Mouse (Mus musculus): ENCODE results near the gene AW549877. TPM values are rescaled to one million over a fixed set of nuclear protein-coding genes. Genes with fewer than 3 reads are reported as not detected.

The AW549877 gene
- total RNA-seq (2021), result 10 to 100 TPM; 19.2 to 22.8 TPM
- long read RNA-seq, experiment 1, full-length matches to known transcripts, result 10 of 17 reads
- long read RNA-seq, experiment 1, partial matches to known transcripts, result 2 of 17 reads
- long read RNA-seq, experiment 1, other reads (novel, unspliced or antisense), result 5 of 17 reads
- long read RNA-seq, experiment 2, full-length matches to known transcripts, result 14 of 19 reads
- long read RNA-seq, experiment 2, partial matches to known transcripts, result 1 of 19 reads
- long read RNA-seq, experiment 2, other reads (novel, unspliced or antisense), result 4 of 19 reads

DNA sequence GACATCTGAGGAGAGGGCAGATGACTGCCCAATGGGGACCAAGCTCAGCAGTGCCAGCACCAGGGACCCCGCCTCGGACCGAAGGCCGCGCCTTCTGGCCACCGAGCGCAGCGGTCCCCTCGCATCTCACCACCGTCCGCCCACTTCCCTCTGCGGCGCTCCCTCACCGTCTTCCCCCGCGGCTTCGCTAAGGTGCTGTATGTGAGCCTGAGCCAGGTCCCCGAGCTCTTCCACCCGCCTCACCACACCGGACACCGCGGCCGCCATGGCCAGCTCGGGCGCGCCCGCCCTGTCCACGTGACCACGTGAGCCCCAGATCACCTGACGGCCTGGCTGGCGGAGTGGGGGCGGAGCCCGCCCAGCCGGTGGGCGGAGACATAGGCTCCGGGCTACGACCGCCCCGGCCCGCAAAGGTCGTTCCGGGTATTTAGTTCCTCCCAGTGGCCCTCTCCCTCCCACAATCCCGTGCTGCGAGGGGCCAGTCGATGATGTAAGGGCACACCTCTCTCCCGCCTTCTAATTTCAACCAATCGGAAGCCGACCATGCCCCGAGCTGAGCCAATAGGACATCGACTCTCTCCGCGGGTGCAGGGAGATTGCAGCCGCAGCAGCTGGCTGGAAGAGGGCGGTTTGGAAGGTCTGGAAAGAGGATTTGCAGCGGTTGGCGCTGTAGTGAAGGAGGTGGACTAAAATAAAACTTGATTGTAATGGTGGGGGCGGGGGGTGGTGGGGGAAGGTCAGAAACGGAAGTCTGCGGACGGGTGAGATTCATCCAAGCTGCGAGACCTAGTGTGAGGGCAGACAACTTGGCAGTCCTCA, at the start of gene AW549877:
AW549877 (minus strand) TSS at position 297 of the 819 bp plus-strand sequence.
- DNase-seq (ENCODE audit: low spot score in 2 of 2), result peak; percentile 98 to 100

DNA sequence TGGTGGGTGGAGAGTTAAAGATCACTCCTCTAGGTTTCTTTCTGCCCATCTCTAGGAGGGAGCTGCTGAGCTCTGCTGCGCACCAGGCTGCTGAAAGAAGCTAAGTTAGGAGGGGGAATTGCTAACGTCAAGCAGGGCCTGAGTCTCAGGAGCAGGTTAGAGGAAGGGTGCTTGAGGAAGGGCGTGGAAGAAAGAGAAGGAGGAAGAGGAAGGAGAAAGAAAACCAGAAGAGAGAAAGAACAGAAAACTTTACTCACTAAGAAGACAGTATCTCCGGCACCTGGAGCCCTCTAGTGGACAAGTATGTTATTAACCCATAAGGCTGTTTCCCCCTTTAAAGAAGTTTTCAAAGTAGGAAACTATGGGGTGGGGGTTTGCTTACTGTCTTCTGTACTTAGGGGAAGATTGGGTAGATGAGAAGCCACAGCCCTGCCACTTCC, 47.5 kb upstream of the AW549877 start:
- DNase-seq (ENCODE audit: low spot score in 2 of 2), result no peak

DNA sequence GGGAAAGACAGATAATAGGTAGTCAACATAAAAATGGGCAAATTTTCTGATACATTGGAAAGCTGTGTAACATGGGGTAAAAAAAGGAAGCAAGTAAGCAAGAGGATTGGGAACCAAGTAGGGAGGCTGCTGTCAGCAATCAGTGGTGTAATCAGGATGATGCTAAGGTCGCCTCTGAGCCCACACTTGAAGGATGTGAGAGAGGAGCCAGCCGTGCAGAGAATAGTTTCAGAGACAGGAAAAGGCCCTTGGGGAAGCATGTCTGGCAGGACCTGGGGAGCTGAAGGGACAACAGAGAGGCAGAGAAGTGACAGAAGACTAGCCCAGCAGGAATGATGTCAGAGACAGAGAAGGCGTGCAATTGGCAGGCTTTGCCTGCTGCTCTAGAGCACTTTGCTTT, 46.9 kb upstream of the AW549877 start:
- DNase-seq (ENCODE audit: low spot score in 2 of 2), result no peak

DNA sequence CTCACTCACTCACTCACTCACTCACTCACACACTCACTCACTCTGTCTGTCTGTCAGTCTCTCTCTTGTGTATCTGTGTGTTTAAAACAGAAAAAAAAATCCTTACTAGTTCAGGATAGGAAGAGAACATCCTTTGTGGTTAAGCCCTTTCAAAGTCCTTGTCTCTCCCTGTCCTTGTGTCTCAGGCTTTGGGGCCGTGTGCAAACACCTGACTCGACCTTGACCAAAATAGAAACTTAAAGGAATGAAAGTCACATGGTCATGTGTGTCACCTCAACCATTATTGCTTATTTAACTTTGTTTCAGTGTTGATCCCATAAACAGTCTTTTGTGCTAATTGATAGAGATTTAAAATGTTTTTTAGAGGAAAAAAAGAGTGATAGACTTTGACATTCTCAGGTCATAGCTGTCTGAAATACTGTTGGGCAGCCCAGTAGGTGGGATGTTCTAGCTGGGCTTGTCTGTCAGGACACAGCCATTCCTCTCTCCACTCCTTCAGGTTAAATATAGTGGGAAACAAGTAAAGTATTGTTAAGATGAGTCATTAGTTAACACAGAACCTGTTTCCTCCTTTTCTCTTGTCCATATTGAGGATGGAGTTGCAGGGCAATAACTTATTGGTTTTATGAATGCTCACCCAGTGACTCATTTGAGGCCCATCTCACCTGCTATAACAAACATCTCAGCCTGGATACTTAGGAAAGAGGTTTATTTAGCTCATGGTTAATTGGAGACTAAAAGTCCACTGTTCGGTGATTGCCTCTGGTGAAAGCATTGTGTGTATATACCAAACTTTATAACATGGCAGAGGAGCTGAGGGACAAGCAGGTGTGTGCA, 37.8 kb upstream of the AW549877 start:
- DNase-seq (ENCODE audit: low spot score in 2 of 2), result no peak

GRCm38 (mm10) chr15:4028960-4029359, 33.4 kb upstream of the AW549877 start:
- DNase-seq (ENCODE audit: low spot score in 2 of 2), result no peak

- no peak for DNase-seq (ENCODE audit: low spot score in 2 of 2)
Observed at GRCm38 (mm10) chr15:4028411-4028700, 32.8 kb upstream of the AW549877 start.

GRCm38 (mm10) chr15:4027671-4028410, 32.3 kb upstream of the AW549877 start:
- DNase-seq (ENCODE audit: low spot score in 2 of 2), result no peak

GRCm38 (mm10) chr15:4026831-4027584, 31.5 kb upstream of the AW549877 start:
- DNase-seq (ENCODE audit: low spot score in 2 of 2), result peak; percentile 62 to 81

GRCm38 (mm10) chr15:4026231-4026773, 30.8 kb upstream of the AW549877 start, which contains the start of gene Oxct1:
TSS of gene Oxct1 (plus strand) at chr15:4026383.
- peak; percentile 68 to 86 for DNase-seq (ENCODE audit: low spot score in 2 of 2)

DNA sequence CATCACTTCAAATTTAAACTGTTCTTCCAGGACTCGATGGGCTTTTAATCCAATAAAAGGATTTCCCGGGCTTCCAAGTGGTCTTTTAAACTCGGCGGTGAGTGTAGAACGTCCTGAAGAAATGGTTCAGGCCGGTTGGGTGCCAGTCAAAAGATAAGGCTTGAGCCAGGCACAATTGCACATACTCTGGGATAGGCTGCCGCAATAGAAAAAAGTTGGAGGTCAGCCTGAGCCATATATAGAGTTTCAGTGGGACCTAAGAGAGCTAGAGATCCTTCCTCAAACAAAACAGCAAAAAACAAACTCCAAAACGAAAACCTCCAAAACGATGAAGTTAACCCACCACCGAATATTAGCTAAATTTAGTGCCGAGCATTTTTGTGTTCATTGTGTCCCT, 30.0 kb upstream of the AW549877 start:
- no peak for DNase-seq (ENCODE audit: low spot score in 2 of 2)

DNA sequence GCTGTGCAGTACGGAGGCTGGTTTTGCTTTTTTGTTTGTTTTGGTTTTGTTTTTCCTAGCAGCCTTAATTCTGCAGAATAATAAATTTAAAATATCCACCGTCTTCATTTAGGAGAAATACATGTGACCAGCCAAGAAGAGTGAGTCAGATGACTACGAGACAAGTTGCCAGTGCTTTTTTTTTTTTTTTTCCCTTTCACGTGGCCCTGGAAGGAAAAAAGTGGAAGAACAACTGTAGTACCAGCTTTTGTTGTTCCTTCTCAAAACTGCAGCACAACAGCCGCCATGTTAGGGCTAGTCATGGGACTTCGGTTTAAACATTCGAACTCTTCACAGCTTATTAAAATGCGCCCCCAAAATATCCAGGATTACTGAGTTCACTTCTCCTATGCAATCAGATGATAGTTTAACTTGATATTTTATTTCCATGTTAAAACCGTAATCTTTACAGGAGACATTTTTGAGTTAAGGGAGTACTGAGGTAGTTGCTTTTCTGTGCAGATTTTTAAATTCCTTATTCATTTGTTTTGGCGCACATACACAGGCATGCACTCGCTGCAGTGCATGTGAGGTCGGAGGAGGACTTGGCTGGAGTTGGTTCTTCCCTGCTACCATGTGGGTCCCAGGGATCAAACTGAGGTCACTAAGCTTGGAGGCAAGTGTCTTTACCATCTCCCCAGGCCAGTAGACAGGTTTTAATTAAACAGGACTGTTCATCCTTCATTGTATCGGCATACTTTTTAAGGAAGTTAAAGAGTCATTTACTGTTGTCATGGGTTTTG, 29.4 kb upstream of the AW549877 start:
- DNase-seq (ENCODE audit: low spot score in 2 of 2), result no peak

GRCm38 (mm10) chr15:4023747-4024146, 28.2 kb upstream of the AW549877 start:
- no peak for DNase-seq (ENCODE audit: low spot score in 2 of 2)

DNA sequence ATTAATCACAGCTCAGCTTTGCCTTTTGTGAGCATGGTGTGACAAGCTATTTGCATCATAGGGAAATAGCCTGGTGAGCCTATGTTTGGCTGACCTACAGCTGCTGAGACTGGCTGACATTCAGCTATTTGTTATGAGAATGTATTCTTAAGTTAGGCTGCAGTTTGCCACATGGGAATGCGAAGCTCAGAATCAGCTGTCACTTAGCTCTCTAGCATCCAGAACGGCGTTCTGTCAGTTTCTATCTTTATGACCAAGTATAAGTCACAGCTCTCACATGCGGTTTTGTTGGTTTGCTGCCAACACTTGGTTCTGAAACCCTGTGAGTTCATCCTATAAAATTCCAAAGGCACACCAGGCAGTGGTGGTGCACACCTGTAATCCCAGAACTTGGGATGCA, 25.2 kb upstream of the AW549877 start:
- no peak for DNase-seq (ENCODE audit: low spot score in 2 of 2)

- no peak for DNase-seq (ENCODE audit: low spot score in 2 of 2)
Observed at GRCm38 (mm10) chr15:4013873-4014272, 18.3 kb upstream of the AW549877 start.

GRCm38 (mm10) chr15:4000536-4000935, 5.0 kb upstream of the AW549877 start:
- no peak for DNase-seq (ENCODE audit: low spot score in 2 of 2)

DNA sequence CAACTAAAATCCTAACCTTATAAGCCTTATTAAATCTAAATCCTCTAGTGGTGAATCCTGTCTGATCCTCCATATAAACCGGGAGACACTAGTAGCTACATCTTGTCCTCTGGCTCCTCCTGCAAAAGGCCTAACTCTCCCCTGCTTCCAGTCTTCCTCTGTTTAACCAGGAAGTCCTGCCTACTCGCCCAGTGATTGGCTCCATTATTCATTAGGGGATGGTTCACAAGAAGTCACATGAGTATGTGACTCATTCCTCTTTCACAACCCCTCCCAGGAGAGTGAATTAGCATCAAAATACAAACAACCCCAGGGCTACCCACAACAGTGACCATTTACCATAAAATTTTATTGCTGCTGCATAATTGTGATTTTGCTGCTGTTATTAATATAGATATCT, 3.6 kb upstream of the AW549877 start:
- no peak for DNase-seq (ENCODE audit: low spot score in 2 of 2)

DNA sequence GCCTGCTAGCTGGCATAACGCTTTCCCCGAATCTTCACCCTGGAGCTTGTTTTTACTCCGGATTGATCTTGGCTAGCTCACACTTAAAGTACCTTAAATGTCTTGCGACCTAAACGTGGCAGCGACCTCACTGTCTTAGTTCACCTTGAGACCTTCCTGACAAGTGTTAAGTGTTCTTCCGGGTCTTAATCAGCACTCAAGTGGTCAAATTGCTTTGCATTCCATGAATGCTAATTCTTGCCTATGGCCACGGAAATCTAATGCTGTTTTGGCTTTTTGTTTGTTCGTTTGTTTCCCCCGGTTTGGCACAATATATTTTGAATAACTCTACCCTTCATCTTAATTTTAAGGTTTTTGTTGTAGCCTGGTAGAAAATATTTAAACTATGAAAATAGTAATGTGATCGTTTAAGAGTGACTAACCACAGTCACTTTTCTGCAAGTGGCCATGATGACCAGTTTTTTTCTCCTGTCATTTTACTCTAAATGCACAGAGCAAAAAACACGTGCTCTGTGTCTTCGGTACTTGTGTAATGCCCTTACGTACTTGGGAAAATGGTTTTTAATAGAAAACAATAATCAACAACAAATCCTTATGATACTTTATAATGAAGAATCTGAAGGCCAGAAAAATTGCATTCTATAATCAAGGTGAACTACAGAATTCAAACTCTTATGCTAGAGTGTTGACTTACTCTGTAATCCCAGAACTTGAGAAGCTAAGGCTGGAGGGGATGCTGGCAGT, 895 bp upstream of the AW549877 start:
- DNase-seq (ENCODE audit: low spot score in 2 of 2), result no peak

DNA sequence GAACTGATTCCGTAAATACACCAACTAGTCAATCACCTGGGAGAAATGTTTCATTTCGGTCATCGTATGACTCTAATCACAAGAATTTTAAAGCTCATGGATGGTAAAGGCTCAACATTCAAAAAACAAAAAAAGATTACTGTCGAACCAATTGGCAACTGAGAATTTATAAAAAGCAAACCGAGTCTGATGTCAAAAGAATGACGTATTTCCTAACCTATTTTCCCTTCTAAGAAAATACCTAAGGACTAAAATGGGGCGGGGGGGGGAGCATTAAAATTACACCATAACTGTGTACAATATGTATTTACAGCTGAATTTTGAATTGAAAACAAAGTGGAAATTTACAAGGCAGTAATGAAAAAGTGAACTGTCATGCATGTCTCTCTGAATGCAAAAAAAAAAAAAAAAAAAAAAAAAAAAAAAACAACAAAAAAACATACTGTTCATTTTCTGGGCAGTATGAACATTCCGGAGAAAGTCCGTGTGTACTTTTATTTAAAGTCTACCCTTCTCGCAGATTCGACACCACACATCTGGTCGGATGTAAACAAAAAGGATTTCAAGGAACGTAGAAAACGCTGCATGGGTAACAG, 594 bp downstream of the AW549877 start:
- DNase-seq (ENCODE audit: low spot score in 2 of 2), result no peak

Data from gastrocnemius, postnatal 4 days (tissue).